Mouse (Mus musculus): ENCODE measurements around the gene Entpd5. TPM values are rescaled to one million over a fixed set of nuclear protein-coding genes. Genes with fewer than 3 reads are reported as not detected.

The Entpd5 gene
- polyA plus RNA-seq, 1 experiment from 2014 or later: 85.5 TPM

- no peaks in the 10 kb centered on the region for H3K4me1 ChIP-seq (replicated peaks; ENCODE audit: insufficient read depth, low read length)
- H3K9me3 ChIP-seq (replicated peaks; ENCODE audit: low read length): no peaks in the 10 kb centered on the region
- no peak overlapping the region for H3K27ac ChIP-seq
- DNase-seq (ENCODE audit: low spot score) (no peak), ATAC-seq (replicated peaks; ENCODE audit: low FRiP score, low read depth) (no peak)
- WGBS: 87% methylated on average over 5 of the region's 5 CpGs
- no peak overlapping the region for H3K4me2 ChIP-seq (ENCODE audit: low read length)
- no peak overlapping the region for H3K4me3 ChIP-seq (replicated peaks; ENCODE audit: low read depth, low read length)
- TF ChIP-seq CTCF (IDR thresholded peaks at IDR 0.05; ENCODE audit: low read depth): no peak
- H3K27me3 ChIP-seq (ENCODE audit: insufficient read depth, low read length): no peaks in the 10 kb centered on the region
- peaks cover 9% of the 10 kb centered on the region; the same call in 1 of the 2 replicates for H3K36me3 ChIP-seq (ENCODE audit: insufficient read depth, low read length)
- no peak overlapping the region for H3K9ac ChIP-seq (ENCODE audit: low read depth, low read length)
Observed at GRCm38 (mm10) chr12:84393847-84394246, 15.0 kb downstream of the Entpd5 start.

- 91% methylated on average over 4 of the region's 4 CpGs for WGBS
- ATAC-seq (replicated peaks; ENCODE audit: low FRiP score, low read depth) (no peak), DNase-seq (ENCODE audit: low spot score) (no peak)
- Histone ChIP-seq H3K4me1 (replicated peaks; ENCODE audit: insufficient read depth, low read length) (no peaks in the 10 kb centered on the region), H3K36me3 (ENCODE audit: insufficient read depth, low read length) (peaks cover 9% of the 10 kb centered on the region; the same call in 1 of the 2 replicates), H3K27ac (no peak overlapping the region), H3K4me3 (replicated peaks; ENCODE audit: low read depth, low read length) (no peak overlapping the region), H3K4me2 (ENCODE audit: low read length) (no peak overlapping the region), H3K9me3 (replicated peaks; ENCODE audit: low read length) (no peaks in the 10 kb centered on the region), H3K9ac (ENCODE audit: low read depth, low read length) (no peak overlapping the region), H3K27me3 (ENCODE audit: insufficient read depth, low read length) (no peaks in the 10 kb centered on the region)
- no peak for TF ChIP-seq CTCF (IDR thresholded peaks at IDR 0.05; ENCODE audit: low read depth)
Observed at GRCm38 (mm10) chr12:84392681-84393080, 16.1 kb downstream of the Entpd5 start.

- H3K9ac ChIP-seq (ENCODE audit: low read depth, low read length): no peak overlapping the region
- ATAC-seq (replicated peaks; ENCODE audit: low FRiP score, low read depth): no peak
- no peaks in the 10 kb centered on the region for H3K9me3 ChIP-seq (replicated peaks; ENCODE audit: low read length)
- no peak for TF ChIP-seq CTCF (IDR thresholded peaks at IDR 0.05; ENCODE audit: low read depth)
- no peaks in the 10 kb centered on the region for H3K4me1 ChIP-seq (replicated peaks; ENCODE audit: insufficient read depth, low read length)
- 0 out of 2 replicates have a peak, but pooled peaks cover 13% of the 10 kb centered on the region for H3K36me3 ChIP-seq (ENCODE audit: insufficient read depth, low read length)
- no peak overlapping the region for H3K4me2 ChIP-seq (ENCODE audit: low read length)
- no peak for DNase-seq (ENCODE audit: low spot score)
- H3K4me3 ChIP-seq (replicated peaks; ENCODE audit: low read depth, low read length): no peak overlapping the region
- H3K27ac ChIP-seq: no peak overlapping the region
- WGBS: 92% methylated on average over 6 of the region's 6 CpGs
- H3K27me3 ChIP-seq (ENCODE audit: insufficient read depth, low read length): no peaks in the 10 kb centered on the region
Observed at GRCm38 (mm10) chr12:84390336-84390735, 18.5 kb downstream of the Entpd5 start.

GRCm38 (mm10) chr12:84388774-84389400 lies 19.9 kb downstream of the Entpd5 start:
- WGBS: 70% methylated on average over 14 of the region's 14 CpGs
- Histone ChIP-seq H3K9ac (ENCODE audit: low read depth, low read length) (no peak overlapping the region), H3K4me2 (ENCODE audit: low read length) (no peak overlapping the region), H3K27ac (peak overlapping the region; percentile 1; the same call in 1 of the 2 replicates), H3K4me3 (replicated peaks; ENCODE audit: low read depth, low read length) (no peak overlapping the region), H3K27me3 (ENCODE audit: insufficient read depth, low read length) (no peaks in the 10 kb centered on the region), H3K36me3 (ENCODE audit: insufficient read depth, low read length) (0 out of 2 replicates have a peak, but pooled peaks cover 16% of the 10 kb centered on the region), H3K4me1 (replicated peaks; ENCODE audit: insufficient read depth, low read length) (no peaks in the 10 kb centered on the region), H3K9me3 (replicated peaks; ENCODE audit: low read length) (no peaks in the 10 kb centered on the region)
- no peak for ATAC-seq (replicated peaks; ENCODE audit: low FRiP score, low read depth)
- no peak for TF ChIP-seq CTCF (IDR thresholded peaks at IDR 0.05; ENCODE audit: low read depth)
- no peak for DNase-seq (ENCODE audit: low spot score)

- no peak for DNase-seq (ENCODE audit: low spot score)
Observed at GRCm38 (mm10) chr12:84388097-84388496, 20.7 kb downstream of the Entpd5 start.

GRCm38 (mm10) chr12:84385408-84385807 lies 23.4 kb downstream of the Entpd5 start:
- Histone ChIP-seq H3K4me2 (ENCODE audit: low read length) (no peak overlapping the region), H3K9ac (ENCODE audit: low read depth, low read length) (no peak overlapping the region), H3K4me3 (replicated peaks; ENCODE audit: low read depth, low read length) (no peak overlapping the region), H3K27me3 (ENCODE audit: insufficient read depth, low read length) (no peaks in the 10 kb centered on the region), H3K27ac (no peak overlapping the region), H3K4me1 (replicated peaks; ENCODE audit: insufficient read depth, low read length) (no peaks in the 10 kb centered on the region), H3K9me3 (replicated peaks; ENCODE audit: low read length) (no peaks in the 10 kb centered on the region), H3K36me3 (ENCODE audit: insufficient read depth, low read length) (0 out of 2 replicates have a peak, but pooled peaks cover 7% of the 10 kb centered on the region)
- DNase-seq (ENCODE audit: low spot score): no peak
- no peak for TF ChIP-seq CTCF (IDR thresholded peaks at IDR 0.05; ENCODE audit: low read depth)
- no peak for ATAC-seq (replicated peaks; ENCODE audit: low FRiP score, low read depth)
- 92% methylated on average over 4 of the region's 4 CpGs for WGBS

More at GRCm38 (mm10) chr12:84388097-84388496, 20.7 kb downstream of the Entpd5 start:
- Histone ChIP-seq H3K9ac (ENCODE audit: low read depth, low read length) (no peak overlapping the region), H3K4me3 (replicated peaks; ENCODE audit: low read depth, low read length) (no peak overlapping the region), H3K36me3 (ENCODE audit: insufficient read depth, low read length) (0 out of 2 replicates have a peak, but pooled peaks cover 13% of the 10 kb centered on the region), H3K4me2 (ENCODE audit: low read length) (no peak overlapping the region), H3K27me3 (ENCODE audit: insufficient read depth, low read length) (no peaks in the 10 kb centered on the region), H3K4me1 (replicated peaks; ENCODE audit: insufficient read depth, low read length) (no peaks in the 10 kb centered on the region), H3K27ac (peak overlapping the region; percentile 1; the same call in 1 of the 2 replicates), H3K9me3 (replicated peaks; ENCODE audit: low read length) (no peaks in the 10 kb centered on the region)
- no peak for ATAC-seq (replicated peaks; ENCODE audit: low FRiP score, low read depth)
- no peak for TF ChIP-seq CTCF (IDR thresholded peaks at IDR 0.05; ENCODE audit: low read depth)
- 84% methylated on average over 8 of the region's 8 CpGs for WGBS
